Mouse (Mus musculus): Measurements from ENCODE around the gene Tmem270. TPM values are rescaled to one million over a fixed set of nuclear protein-coding genes. Genes with fewer than 3 reads are reported as not detected.

Gene Tmem270
- polyA plus RNA-seq, 3 experiments from 2014 or later: not detected

DNA sequence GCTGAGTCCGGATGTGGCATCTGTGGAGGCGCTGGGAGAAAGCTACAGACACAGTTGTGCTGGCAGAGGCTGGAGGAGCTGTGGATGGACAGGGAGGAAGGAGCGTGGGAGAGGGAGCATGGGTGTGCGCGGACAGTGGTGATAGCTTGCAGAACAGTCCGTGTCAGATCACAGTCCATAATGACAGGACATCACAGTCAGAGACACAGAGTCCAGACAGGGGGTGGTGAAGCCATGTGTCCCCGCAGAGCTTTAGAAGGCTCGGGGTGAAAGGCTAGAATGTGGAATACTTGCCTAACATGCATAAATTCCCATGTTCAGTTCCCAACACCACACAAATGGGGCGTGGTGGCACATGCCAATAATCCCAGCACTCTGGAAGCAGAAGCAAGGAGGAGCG, 29.7 kb downstream of the Tmem270 start:
- ATAC-seq: no peak

DNA sequence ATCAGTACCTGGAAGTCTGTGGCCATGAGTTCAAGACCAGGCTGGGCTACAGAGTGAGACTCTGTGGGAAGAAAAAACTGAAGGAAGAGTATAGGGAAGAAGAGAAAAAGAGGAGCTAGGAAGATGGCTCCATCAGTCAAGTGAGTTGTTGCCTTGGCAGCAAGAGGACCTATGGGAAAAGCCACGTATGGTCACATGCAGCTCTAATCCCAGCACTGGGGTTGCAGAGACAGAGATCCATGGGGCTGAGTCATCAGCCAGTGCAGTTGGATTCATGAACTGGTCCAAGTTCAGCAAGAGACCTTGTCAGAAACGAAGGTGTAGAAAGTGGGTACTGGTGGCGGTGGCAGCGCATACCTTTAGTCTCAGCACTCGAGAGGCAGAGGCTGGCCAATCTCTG, 31.3 kb downstream of the Tmem270 start:
- ATAC-seq: no peak

DNA sequence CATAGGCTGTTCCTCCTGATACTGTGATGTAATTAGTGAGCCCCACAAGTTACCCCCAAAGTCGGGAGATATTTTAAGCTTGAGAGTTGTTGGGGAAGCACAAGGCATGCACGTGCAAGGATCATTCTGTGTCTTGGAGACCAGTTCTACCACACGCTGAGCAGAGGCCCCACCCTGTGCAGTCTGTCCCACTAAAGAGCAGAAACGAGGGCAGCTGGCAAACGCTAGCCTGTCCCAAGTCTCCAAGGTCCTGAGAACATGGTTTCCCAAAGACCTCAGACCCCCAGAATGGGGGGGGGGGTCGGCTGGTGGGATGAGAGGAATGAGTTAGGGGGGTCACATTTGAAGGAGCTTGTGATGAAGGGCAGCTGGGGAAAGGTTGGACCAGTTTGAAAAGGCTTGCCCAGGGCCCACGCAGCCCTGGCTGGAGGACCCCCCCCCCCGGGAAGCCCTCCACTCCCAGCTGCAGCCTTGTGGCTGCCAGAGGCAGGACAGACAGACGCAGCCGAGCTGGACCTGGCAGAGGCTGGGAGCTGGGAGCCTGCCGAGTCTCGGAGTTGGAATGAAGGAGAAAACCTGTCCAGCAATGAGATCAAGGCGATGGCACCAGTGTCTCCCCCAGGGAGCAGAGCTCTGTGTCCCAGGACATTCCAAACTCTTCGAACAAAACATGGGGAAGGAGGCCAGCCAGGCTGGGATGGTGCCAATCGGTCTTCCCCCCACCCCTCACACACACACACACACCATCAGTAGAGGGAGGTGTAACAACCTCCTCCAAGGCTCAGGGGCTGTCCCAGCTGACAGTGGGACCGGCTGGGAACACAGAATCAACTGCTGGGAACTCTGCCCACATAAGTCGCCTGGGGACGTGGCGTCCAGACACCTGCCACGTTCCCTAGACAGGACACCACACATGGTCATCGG, 32.3 kb downstream of the Tmem270 start:
- ATAC-seq: no peak

DNA sequence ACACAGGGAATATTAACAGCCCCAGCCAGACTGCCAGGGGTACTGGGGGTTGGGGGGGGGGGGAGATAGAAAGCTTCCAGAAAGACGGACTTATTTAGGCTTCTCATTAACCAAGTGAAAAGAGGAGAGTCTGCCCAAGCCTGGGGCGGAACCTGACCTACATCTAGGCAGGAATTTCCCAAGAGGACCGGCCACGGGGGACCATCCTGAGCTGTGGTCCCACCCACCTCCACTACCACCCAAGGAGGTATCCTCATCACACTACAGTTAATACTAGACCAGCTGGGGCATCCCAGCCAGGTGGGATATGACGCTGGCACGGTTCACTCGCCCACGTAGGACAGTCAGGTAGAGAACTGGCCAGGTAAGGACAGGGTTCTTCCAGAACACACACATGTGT, 33.5 kb downstream of the Tmem270 start:
- ATAC-seq: no peak

GRCm38 (mm10) chr5:134872597-134872996, 33.9 kb downstream of the Tmem270 start:
- no peak for ATAC-seq

- no peak for ATAC-seq
Measured at GRCm38 (mm10) chr5:134868506-134868905, 38.0 kb downstream of the Tmem270 start.

DNA sequence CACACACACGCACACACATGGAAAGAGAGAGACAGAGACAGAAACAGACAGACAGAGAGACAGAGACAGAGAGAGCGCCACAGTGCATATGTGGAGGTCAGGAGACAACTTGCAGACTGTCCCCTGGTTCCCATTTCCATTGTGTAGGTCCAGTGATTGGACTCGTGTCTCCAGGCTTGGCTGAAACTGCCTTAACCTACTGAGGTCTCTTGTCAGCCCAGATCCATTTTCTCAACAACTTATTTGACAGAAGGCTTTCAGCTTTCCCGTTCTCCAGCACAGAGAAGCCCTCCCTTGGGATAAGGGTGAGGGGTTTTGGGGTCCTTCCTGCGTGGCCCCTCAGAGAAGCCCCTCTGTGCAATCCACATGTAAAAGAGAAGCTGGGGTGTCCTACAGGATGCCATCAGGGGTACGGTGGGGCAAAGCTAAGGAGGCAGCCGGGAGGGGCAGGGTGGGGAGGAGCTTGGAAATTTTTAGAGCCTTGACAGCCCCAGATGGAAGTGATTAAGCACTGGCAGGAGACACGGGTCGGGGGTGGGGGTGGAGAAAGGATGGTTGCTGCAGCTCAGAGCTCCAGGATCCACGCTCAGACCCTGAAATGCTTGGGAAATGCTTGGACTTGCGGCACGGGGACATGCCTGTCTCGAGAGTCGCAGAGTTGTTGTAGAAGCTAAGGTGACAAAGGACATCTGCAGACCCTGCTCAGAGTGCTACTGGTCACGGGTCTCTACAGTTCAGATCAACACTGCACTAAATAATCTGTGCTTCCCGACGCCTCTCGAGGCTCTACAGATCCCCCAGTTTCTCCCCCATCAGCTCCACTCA, 39.0 kb downstream of the Tmem270 start:
- no peak for ATAC-seq

- ATAC-seq: no peak
Measured at GRCm38 (mm10) chr5:134865158-134865557, 41.4 kb downstream of the Tmem270 start.

DNA sequence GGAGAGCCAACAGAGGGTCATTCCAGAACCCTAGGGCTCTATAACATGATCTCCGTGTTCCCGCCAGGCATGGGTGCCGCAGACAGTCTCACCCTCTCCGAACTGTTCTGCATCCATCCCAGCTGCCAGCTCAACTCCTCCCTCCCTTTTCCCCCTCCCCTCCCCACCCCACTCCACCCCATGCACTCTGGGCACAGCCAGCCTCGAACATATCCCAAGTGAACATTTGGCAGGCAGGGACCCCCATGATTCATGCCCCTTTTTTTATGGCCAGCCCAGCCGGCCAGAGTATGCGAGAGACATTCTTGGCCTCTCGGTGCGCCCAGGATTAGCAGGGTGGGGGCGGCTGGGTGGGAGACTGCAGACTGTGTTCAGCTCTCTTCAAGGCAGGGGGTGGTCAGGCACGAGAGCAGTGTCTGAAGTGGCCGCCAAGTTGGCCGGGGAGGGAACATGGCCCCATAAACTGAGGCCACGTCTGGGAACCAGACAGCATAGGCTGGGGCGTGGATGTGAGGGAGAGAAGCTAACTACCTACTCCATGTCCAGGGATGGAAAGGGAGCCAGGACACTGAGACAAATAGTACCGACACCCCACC, 44.5 kb downstream of the Tmem270 start:
- ATAC-seq: no peak

DNA sequence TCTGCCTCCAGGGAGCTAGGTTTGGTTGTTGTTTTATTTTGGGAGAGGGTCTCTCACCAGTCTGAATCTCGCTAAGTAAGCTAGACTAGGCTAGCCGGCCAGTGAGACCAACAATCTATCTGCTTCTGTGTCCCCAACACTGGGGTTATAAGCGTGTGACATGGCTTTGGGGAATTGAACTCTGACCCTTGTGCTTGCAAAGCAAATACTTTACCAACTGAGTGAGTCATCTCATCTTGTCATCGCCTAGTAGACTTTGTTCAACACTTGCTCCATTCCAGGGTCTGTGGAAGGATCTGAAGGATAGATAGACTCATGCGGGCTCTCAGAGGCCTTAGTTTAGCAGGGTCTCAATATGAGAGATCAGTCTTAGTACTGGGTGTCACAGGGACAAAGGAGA, 47.3 kb downstream of the Tmem270 start:
- no peak for ATAC-seq

GRCm38 (mm10) chr5:134858378-134858777, 48.2 kb downstream of the Tmem270 start:
- ATAC-seq: no peak

- ATAC-seq: no peak
Measured at GRCm38 (mm10) chr5:134852873-134853272, 53.7 kb downstream of the Tmem270 start.

Other genes with a start within 250 kb of the Tmem270 start
- 1 to 10 TPM; 4.4 to 8.4 (median 7.1) TPM for gene Limk1, start 218.1 kb downstream of the Tmem270 start, polyA plus RNA-seq (2017; shearing (Covaris generic))
- gene Eln, start 159.4 kb downstream of the Tmem270 start, polyA plus RNA-seq (2017; shearing (Covaris generic)): under 1 TPM in 1 of 3 experiments, not detected in 2; 0.19 TPM
- not detected for gene Cldn13, start 8.8 kb upstream of the Tmem270 start, polyA plus RNA-seq (2017; shearing (Covaris generic))
- 10 to 100 TPM in 2 of 3 experiments, 1 to 10 TPM in 1; 6.3 to 17.2 (median 12.0) TPM for gene Mettl27, start 25.6 kb upstream of the Tmem270 start, polyA plus RNA-seq (2017; shearing (Covaris generic))
- gene Cldn4, start 40.2 kb upstream of the Tmem270 start, polyA plus RNA-seq (2017; shearing (Covaris generic)): not detected
- gene Cldn3, start 79.5 kb upstream of the Tmem270 start, polyA plus RNA-seq (2017; shearing (Covaris generic)): not detected
- gene Abhd11, start 102.4 kb upstream of the Tmem270 start, polyA plus RNA-seq (2017; shearing (Covaris generic)): 10 to 100 TPM; 26.7 to 80.0 (median 60.4) TPM
- gene Stx1a, start 116.7 kb upstream of the Tmem270 start, polyA plus RNA-seq (2017; shearing (Covaris generic)): 10 to 100 TPM in 2 of 3 experiments, 1 to 10 TPM in 1; 4.4 to 24.9 (median 20.8) TPM
- gene Dnajc30, start 157.5 kb upstream of the Tmem270 start, polyA plus RNA-seq (2017; shearing (Covaris generic)): 10 to 100 TPM; 18.9 to 32.0 (median 30.4) TPM
- 10 to 100 TPM; 63.3 to 71.1 (median 67.0) TPM for gene Bud23, start 158.2 kb upstream of the Tmem270 start, polyA plus RNA-seq (2017; shearing (Covaris generic))
- gene Vps37d, start 171.5 kb upstream of the Tmem270 start, polyA plus RNA-seq (2017; shearing (Covaris generic)): not detected
- gene Mlxipl, start 183.2 kb upstream of the Tmem270 start, polyA plus RNA-seq (2017; shearing (Covaris generic)): not detected
- gene Tbl2, start 242.9 kb upstream of the Tmem270 start, polyA plus RNA-seq (2017; shearing (Covaris generic)): 1 to 10 TPM; 5.2 to 9.2 (median 5.8) TPM